Mouse (Mus musculus): ENCODE measurements around the gene Gtf3c5. TPM values are rescaled to one million over a fixed set of nuclear protein-coding genes. Genes with fewer than 3 reads are reported as not detected.

The Gtf3c5 gene
- polyA plus RNA-seq, 1 experiment from 2014 or later = 62.6 TPM

DNA sequence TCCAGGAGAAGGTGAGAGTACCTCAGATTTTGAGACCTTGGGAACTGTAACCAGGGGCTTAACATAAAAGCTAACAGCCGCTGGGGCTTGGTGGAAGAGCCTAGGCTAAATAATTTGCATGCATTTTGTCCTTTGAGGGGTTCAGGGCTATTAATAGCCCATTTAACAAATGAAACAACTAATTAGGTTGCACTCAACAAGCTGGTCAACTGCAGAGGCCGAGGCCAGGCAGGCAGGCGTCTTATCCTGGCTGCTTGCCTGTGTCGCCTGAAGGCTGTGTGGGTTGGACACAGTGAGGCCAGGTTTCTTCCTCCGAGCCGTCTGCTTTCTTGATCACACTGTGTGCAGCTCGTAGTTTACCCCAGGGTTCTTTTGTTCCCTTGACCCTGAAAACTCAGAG is 47.9 kb downstream of the Gtf3c5 start:
- no peak for DNase-seq (ENCODE audit: extremely low spot score, low spot score)
- WGBS = 47% methylated on average over 7 of the region's 7 CpGs
- H3K27ac ChIP-seq = peak overlapping the region; percentile 84
- no peaks in the 10 kb centered on the region for H3K9me3 ChIP-seq
- no peak overlapping the region for H3K4me3 ChIP-seq
- peaks cover 99% of the 10 kb centered on the region for H3K4me1 ChIP-seq
- H3K36me3 ChIP-seq (replicated peaks) = peaks cover 4% of the 10 kb centered on the region; the same call in 1 of the 2 replicates
- peaks cover 14% of the 10 kb centered on the region for H3K27me3 ChIP-seq (ENCODE audit: poor library complexity, severe bottlenecking)

DNA sequence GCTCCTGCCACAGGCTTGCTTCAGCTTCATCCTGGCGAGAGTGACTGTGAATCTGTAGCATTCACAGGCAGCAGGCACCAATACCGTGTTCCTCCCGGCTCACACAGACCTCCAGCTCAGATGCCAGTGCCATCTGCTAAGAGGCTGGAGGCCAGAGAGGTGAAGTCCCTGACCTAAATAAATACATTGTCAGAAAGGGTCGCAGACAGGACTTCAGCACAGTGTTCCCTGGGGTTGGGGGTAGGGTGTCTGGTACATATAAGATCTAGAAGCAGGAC is 48.3 kb downstream of the Gtf3c5 start:
- H3K4me1 ChIP-seq = peaks cover 99% of the 10 kb centered on the region
- H3K9me3 ChIP-seq = no peaks in the 10 kb centered on the region
- peaks cover 14% of the 10 kb centered on the region for H3K27me3 ChIP-seq (ENCODE audit: poor library complexity, severe bottlenecking)
- H3K4me3 ChIP-seq = 0 out of 2 replicates have a peak overlapping the region, but pooled peaks have one; percentile 70
- peak overlapping the region; percentile 84 for H3K27ac ChIP-seq
- no peaks in the 10 kb centered on the region for H3K36me3 ChIP-seq (replicated peaks)
- DNase-seq (ENCODE audit: extremely low spot score, low spot score) = no peak
- 46% methylated on average over 4 of the region's 4 CpGs for WGBS

DNA sequence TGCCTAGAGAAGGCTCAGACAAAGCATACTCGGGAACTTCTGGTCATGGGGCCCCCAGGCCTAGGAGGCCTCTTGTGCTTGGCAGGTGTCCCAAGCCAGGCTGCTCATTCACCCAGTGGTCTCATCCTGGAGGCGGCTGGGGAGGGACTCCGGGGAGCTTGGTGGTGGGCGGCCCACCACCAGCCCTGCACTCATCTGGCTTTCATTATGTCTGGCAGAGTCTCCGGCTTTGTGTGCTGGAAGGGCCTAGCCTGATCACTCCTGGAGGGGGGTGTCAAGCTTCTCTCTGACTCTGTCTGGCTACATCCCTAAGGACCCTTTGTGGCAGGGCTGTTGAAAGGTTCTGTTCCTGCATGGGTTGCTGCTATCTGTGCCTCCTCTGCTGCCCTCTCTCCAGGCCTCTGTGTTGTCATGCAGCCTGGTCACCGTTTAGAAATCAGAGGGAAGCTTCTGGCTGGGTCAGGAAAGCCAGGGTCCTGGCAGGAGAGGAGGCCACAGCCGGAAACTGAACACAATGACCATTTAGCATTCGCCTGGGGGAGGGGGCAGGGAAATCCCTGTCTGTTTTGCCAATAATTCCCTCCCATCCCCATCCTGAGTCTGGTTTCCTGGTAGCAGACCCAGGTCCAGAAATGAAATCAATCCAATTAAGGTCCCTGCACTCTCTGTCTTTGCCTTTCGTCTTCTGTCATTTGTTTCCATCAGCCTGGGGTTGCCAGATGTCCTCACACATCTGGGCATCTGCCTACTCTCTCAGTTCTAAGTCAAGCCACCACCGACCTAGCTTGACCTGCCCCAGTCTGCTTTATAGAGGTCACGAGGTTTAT is 48.9 kb downstream of the Gtf3c5 start:
- no peak for DNase-seq (ENCODE audit: extremely low spot score, low spot score)
- no peaks in the 10 kb centered on the region for H3K9me3 ChIP-seq
- H3K4me3 ChIP-seq = peak overlapping the region; percentile 70
- peaks cover 99% of the 10 kb centered on the region for H3K4me1 ChIP-seq
- H3K27me3 ChIP-seq (ENCODE audit: poor library complexity, severe bottlenecking) = peaks cover 14% of the 10 kb centered on the region
- peak overlapping the region; percentile 84 for H3K27ac ChIP-seq
- H3K36me3 ChIP-seq (replicated peaks) = no peaks in the 10 kb centered on the region
- 34% methylated on average over 11 of the region's 11 CpGs for WGBS

- DNase-seq (ENCODE audit: extremely low spot score, low spot score) = no peak
- H3K4me3 ChIP-seq = peak overlapping the region; percentile 70
- no peaks in the 10 kb centered on the region for H3K9me3 ChIP-seq
- peak overlapping the region; percentile 84 for H3K27ac ChIP-seq
- WGBS = 71% methylated on average over 7 of the region's 7 CpGs
- no peaks in the 10 kb centered on the region for H3K36me3 ChIP-seq (replicated peaks)
- peaks cover 98% of the 10 kb centered on the region for H3K4me1 ChIP-seq
- H3K27me3 ChIP-seq (ENCODE audit: poor library complexity, severe bottlenecking) = peaks cover 14% of the 10 kb centered on the region
Observed at GRCm38 (mm10) chr2:28533901-28534435, 49.6 kb downstream of the Gtf3c5 start.

DNA sequence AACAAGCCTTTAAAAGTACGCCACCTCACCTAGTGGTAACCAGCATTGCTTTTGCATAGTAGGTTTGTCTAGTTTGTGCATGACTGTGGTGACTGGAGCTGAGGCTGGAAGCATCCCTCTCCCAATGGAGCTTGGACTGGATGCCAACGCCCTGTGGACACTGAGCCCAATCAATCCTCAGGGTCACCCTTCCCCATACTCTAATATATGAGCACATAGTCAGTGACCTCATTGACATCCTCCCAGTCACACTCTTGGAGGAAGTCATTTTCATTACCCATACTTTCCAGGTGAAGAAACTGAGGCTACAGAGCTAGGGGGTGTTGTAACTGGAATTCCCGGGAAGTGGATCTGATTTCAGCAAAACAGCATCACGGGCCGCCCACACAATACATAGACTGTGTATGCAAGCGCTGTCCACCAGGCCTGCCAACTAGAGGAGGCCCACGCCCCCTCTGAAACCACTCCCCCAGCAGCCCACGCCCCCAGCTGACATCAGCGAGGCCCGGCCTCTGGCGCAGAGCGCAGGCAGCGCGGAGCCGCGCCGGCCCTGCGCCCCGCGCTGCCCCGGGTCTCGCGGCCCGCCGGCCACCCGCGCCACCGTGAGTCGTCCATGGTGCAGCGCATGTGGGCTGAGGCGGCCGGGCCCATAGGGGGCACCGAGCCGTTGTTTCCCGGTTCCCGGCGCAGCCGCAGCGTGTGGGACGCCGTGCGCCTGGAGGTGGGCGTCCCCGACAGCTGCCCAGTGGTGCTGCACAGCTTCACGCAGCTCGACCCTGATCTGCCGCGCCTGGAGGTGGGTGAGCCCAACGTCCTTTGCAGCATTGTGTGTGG is 50.4 kb downstream of the Gtf3c5 start:
- H3K4me3 ChIP-seq = peak overlapping the region; percentile 70
- 3% methylated on average over 49 of the region's 49 CpGs for WGBS
- peaks cover 14% of the 10 kb centered on the region for H3K27me3 ChIP-seq (ENCODE audit: poor library complexity, severe bottlenecking)
- H3K36me3 ChIP-seq (replicated peaks) = no peaks in the 10 kb centered on the region
- peak overlapping the region; percentile 84 for H3K27ac ChIP-seq
- H3K4me1 ChIP-seq = peaks cover 96% of the 10 kb centered on the region
- H3K9me3 ChIP-seq = no peaks in the 10 kb centered on the region
- DNase-seq (ENCODE audit: extremely low spot score, low spot score) = peak; percentile 85

GRCm38 (mm10) chr2:28530311-28530710 is 53.2 kb downstream of the Gtf3c5 start:
- Histone ChIP-seq H3K9me3 (no peaks in the 10 kb centered on the region), H3K27me3 (ENCODE audit: poor library complexity, severe bottlenecking) (peaks cover 14% of the 10 kb centered on the region), H3K4me1 (peaks cover 93% of the 10 kb centered on the region), H3K36me3 (replicated peaks) (no peaks in the 10 kb centered on the region), H3K4me3 (no peak overlapping the region), H3K27ac (no peak overlapping the region)
- DNase-seq (ENCODE audit: extremely low spot score, low spot score) = no peak
- 66% methylated on average over 7 of the region's 7 CpGs for WGBS

GRCm38 (mm10) chr2:28529856-28530255 is 53.7 kb downstream of the Gtf3c5 start:
- Histone ChIP-seq H3K4me1 (peaks cover 93% of the 10 kb centered on the region), H3K9me3 (no peaks in the 10 kb centered on the region), H3K4me3 (no peak overlapping the region), H3K27ac (peak overlapping the region; percentile 9; the same call in 1 of the 2 replicates), H3K27me3 (ENCODE audit: poor library complexity, severe bottlenecking) (peaks cover 14% of the 10 kb centered on the region), H3K36me3 (replicated peaks) (no peaks in the 10 kb centered on the region)
- DNase-seq (ENCODE audit: extremely low spot score, low spot score) = no peak
- 77% methylated on average over 4 of the region's 4 CpGs for WGBS

- Histone ChIP-seq H3K4me1 (peaks cover 93% of the 10 kb centered on the region), H3K9me3 (no peaks in the 10 kb centered on the region), H3K27me3 (ENCODE audit: poor library complexity, severe bottlenecking) (no peaks in the 10 kb centered on the region), H3K27ac (0 out of 2 replicates have a peak overlapping the region, but pooled peaks have one; percentile 15), H3K36me3 (replicated peaks) (no peaks in the 10 kb centered on the region), H3K4me3 (no peak overlapping the region)
- WGBS = 85% methylated on average over 7 of the region's 7 CpGs
- DNase-seq (ENCODE audit: extremely low spot score, low spot score) = no peak
Observed at GRCm38 (mm10) chr2:28528354-28528730, 55.2 kb downstream of the Gtf3c5 start.

GRCm38 (mm10) chr2:28527436-28528353 is 55.9 kb downstream of the Gtf3c5 start:
- WGBS = 90% methylated on average over 20 of the region's 20 CpGs
- Histone ChIP-seq H3K27me3 (ENCODE audit: poor library complexity, severe bottlenecking) (no peaks in the 10 kb centered on the region), H3K27ac (0 out of 2 replicates have a peak overlapping the region, but pooled peaks have one; percentile 15)

DNA sequence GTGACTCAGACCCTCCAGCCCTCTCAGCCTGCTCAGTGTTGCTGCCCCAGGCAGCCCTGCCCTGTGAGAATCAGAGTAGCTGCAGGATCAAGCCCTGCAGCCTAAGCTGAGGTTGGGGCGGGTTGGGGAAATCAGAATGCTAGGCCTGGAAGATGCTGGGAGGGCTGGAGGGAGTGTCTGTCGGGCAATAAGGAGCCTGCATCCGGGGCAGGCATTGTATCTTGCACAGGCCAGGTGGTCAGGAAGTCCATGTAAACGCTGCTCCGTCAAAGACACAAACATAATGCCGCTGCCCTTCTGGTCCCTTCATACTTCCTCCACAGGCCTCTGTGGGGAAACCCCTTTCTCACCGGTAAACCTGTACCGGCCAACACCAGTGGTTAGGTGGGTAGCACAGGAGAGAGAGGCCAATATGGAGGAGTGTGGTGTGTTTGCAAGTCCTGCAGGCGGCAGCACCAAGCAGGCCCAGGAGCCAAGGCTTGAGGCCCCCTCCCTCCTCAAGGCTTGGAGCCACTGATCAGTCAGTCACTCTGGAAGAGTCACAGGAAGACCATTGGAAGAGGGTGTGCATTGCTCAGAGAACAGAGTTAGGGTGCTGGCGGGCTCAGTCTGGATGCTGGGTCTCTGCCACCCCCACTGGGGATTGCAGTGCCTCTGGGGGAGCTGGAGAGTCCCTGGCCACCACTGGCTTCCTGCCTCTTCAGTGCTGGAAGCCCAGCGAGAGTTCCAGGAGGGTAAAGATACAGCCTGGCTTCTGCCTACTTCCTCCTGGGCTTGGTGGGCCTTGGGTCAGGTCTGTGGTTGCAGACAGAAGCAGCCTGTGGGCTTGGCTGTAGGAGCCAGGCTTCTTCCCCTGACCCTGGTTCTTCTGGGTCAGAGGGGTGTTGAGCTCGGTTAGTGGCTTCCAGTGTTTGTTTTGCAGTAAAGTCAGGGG is 57.3 kb downstream of the Gtf3c5 start:
- Histone ChIP-seq H3K36me3 (replicated peaks) (peaks cover 6% of the 10 kb centered on the region), H3K27ac (peak overlapping the region; percentile 83), H3K4me1 (peaks cover 76% of the 10 kb centered on the region), H3K27me3 (ENCODE audit: poor library complexity, severe bottlenecking) (no peaks in the 10 kb centered on the region), H3K4me3 (peak overlapping the region; percentile 24; the same call in 1 of the 2 replicates), H3K9me3 (no peaks in the 10 kb centered on the region)
- DNase-seq (ENCODE audit: extremely low spot score, low spot score) = no peak
- WGBS = 47% methylated on average over 12 of the region's 12 CpGs

More at GRCm38 (mm10) chr2:28527436-28528353, 55.9 kb downstream of the Gtf3c5 start:
- no peak overlapping the region for H3K4me3 ChIP-seq
- no peaks in the 10 kb centered on the region for H3K9me3 ChIP-seq
- DNase-seq (ENCODE audit: extremely low spot score, low spot score) = no peak
- peaks cover 89% of the 10 kb centered on the region for H3K4me1 ChIP-seq
- H3K36me3 ChIP-seq (replicated peaks) = no peaks in the 10 kb centered on the region; the same call in 1 of the 2 replicates

DNA sequence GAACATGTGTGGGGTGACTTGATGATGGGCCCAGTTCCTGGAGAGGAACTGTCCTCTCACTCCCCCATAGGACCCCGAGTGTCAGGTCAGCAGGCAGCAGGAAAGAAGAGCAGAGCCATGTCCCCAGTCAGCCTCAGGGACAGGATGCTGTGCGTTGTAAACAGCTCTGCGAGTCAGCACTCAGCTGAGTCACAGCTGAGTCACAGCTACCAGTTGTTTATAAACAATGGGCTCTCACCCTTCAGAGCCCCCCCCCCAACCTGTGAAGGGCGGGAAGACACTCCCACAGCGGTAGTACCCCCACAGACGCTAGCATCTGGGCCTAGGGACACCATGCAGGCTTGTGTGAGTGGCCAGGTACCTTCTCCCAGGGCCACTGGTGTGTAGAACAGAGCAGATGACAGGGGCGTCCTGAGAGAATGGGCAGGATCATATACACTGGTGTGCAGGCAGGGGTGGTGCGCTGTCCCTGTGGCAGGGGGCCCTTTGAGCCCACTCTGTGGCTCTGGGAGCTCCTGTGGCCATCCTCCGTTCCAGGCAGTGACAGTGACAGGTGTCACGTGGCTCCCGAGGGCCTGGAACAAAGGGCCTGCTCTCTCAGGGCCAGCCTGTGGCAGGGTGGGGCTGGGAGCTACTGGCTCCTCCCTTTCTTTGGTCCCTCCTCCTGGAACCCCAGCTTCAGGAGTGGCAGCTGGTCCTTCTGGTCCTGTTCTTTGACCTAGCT is 58.2 kb downstream of the Gtf3c5 start:
- peak; percentile 62 for DNase-seq (ENCODE audit: extremely low spot score, low spot score)
- Histone ChIP-seq H3K4me3 (peak overlapping the region; percentile 24; the same call in 1 of the 2 replicates), H3K27ac (peak overlapping the region; percentile 83), H3K9me3 (no peaks in the 10 kb centered on the region), H3K27me3 (ENCODE audit: poor library complexity, severe bottlenecking) (no peaks in the 10 kb centered on the region), H3K4me1 (peaks cover 75% of the 10 kb centered on the region), H3K36me3 (replicated peaks) (peaks cover 6% of the 10 kb centered on the region)
- WGBS = 17% methylated on average over 11 of the region's 11 CpGs

Data from forebrain, embryonic 10.5 days (tissue).